Mouse (Mus musculus): ENCODE measurements around the gene Mip. TPM values are rescaled to one million over a fixed set of nuclear protein-coding genes. Genes with fewer than 3 reads are reported as not detected.
"Not testable (repeated sequence)": the region's sequence is repeated elsewhere in the genome, so short reads cannot be mapped to it uniquely, and the experiment has no call there.

Mip gene
- total RNA-seq, 2 experiments from 2014 or later = not detected

- DNase-seq = no peak
- intact Hi-C loops (cut with DNase I) = no loop called here
Measured at GRCm38 (mm10) chr10:128210131-128210530, 15.5 kb upstream of the Mip start.

- peak; percentile 22 to 25 for DNase-seq
- intact Hi-C loops (cut with DNase I) = no loop called here
Measured at GRCm38 (mm10) chr10:128210954-128211353, 14.7 kb upstream of the Mip start.

- intact Hi-C loops (cut with DNase I) = no loop called here
- peak; percentile 92 to 94 for DNase-seq
Measured at GRCm38 (mm10) chr10:128211390-128212108, 14.1 kb upstream of the Mip start, which contains the start of gene Spryd4. Gene Spryd4 (minus strand): TSS chr10:128211807.

DNA sequence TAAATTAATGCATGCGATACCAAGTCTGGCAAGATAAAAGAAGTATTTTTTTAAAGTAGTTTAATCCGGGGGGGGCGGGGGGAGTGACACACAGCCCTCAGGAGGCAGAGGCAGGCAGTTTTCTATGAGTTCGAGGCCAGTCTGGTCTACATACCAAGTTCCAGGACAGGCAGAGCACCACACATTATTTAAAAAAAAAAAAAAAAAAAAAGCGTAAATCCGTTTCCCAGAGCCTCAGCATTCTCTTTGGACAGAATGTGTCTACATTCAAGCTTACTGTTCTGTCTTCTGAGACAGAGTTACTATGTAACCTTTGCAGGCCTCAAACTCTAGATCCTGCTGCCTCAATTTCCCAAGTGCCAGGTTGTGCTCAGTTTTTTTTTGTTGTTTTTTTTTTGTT lies 13.5 kb upstream of the Mip start:
- DNase-seq = no peak
- intact Hi-C loops (cut with DNase I) = no loop called here

- DNase-seq = peak; percentile 70 to 77
- intact Hi-C loops (cut with DNase I) = loop anchor here (1.0 kb wide), 2 partner anchors 19 to 71 kb away; partner anchors contain the start of gene Timeless
Measured at GRCm38 (mm10) chr10:128212871-128213323, 12.7 kb upstream of the Mip start.

DNA sequence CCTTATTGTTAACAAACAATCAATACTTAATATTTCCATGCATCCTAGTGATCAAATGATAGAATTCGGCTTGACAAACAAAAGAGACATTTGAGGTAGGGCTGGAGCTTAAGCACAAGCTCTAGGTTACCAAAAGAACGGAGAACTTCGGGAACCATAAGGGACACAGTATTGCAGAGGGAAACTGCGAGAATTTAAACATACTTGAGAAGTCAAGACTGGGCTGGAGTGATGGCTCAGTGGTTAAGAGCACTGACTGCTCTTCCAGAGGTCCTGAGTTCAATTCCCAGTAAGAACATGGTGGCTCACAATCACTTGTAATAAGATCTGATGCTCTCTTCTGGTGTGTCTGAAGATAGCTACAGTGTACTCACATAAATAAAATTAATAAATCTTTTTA lies 11.5 kb upstream of the Mip start:
- intact Hi-C loops (cut with DNase I); DNase-seq: not testable (repeated sequence)

- intact Hi-C loops (cut with DNase I) = no loop called here
- DNase-seq = no peak
Measured at GRCm38 (mm10) chr10:128214981-128215380, 10.7 kb upstream of the Mip start.

GRCm38 (mm10) chr10:128218387-128219117 lies 7.1 kb upstream of the Mip start:
- no peak for DNase-seq
- intact Hi-C loops (cut with DNase I) = no loop called here

DNA sequence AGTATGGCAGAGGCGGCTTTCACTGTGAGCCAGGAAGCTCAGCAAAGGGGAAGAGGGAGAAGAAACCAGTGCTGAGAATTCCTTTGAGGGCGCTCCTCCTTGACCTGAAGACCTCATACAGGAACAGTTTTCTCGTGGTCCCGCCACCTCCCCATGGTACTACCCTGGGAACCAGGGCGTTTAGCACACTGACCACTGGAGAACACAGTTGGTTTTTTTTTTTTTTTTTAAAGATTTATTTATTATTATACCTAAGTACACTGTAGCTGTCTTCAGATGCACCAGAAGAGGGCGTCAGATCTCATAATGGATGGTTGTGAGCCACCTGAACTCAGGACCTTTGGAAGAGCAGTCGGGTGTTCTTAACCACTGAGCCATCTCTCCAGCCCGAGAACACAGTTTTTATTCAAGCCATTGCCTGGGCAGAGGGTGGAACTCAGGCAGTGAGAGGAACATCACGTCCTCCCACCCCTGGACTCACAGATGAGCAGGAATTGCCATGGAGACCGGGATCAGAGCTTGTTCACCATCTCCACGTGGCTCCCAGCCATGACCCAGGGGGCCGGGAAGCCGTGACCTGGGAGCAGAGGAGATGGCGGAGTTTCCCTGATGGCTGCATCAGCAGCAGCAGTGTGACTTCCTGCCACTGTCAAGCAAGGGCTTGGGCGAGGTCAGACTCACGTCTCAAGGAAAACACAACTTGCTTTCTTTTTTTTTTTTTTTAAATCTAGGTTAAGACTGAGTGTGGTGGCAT lies 3.9 kb upstream of the Mip start:
- intact Hi-C loops (cut with DNase I) = no loop called here
- no peak for DNase-seq

DNA sequence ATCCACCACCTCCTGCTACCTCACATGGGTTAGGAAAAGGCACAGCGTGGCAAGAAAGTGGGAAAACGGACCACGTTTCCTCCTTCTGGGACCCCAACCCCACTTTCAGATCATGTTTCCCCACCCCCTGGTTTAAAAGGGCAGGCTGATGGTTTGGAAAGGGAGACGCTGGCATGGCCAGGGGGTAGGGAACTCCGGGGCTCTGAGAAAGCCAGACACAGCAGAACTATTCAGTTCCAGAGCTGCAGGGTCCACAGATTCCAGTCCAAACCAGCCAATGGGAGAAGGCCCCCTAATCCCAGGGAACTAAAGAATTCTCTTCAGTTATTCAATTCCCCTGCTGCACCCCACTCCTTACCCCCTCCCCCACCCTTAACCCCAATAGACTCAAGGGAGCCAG lies 574 bp upstream of the Mip start:
- DNase-seq = no peak
- intact Hi-C loops (cut with DNase I) = no loop called here

DNA sequence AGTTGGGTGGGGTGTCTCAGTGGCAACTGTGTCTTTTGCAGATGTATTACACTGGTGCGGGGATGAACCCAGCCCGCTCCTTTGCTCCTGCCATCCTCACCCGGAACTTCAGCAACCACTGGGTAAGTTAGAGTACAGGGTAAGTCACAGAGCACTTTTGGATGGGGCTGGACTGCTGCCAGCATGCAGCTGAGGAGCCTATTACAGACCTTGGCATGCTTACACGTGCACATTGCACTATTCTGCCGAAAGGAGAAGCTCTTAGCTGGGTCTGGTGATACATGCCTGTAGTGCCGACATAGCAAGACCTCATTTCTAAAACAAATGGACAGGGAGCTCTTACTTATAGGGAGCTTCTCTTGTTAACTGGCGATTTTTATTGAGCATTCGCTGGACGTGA lies 2.0 kb downstream of the Mip start:
- no peak for DNase-seq
- intact Hi-C loops (cut with DNase I) = no loop called here

- intact Hi-C loops (cut with DNase I) = no loop called here
- no peak for DNase-seq
Measured at GRCm38 (mm10) chr10:128228009-128228408, 2.4 kb downstream of the Mip start.

GRCm38 (mm10) chr10:128230582-128230981 lies 4.9 kb downstream of the Mip start:
- intact Hi-C loops (cut with DNase I) = no loop called here

GRCm38 (mm10) chr10:128231146-128231545 lies 5.5 kb downstream of the Mip start:
- intact Hi-C loops (cut with DNase I) = no loop called here
- no peak for DNase-seq

More at GRCm38 (mm10) chr10:128230582-128230981, 4.9 kb downstream of the Mip start:
- DNase-seq = no peak

- DNase-seq = peak; percentile 92 to 95
- intact Hi-C loops (cut with DNase I) = loop anchor here (1.0 kb wide), 1 partner anchor 19 kb away; no protein-coding TSS in a partner anchor
Measured at GRCm38 (mm10) chr10:128231697-128232419, 6.2 kb downstream of the Mip start, which contains the start of gene Timeless. Gene Timeless (plus strand): TSS chr10:128232065.

DNA sequence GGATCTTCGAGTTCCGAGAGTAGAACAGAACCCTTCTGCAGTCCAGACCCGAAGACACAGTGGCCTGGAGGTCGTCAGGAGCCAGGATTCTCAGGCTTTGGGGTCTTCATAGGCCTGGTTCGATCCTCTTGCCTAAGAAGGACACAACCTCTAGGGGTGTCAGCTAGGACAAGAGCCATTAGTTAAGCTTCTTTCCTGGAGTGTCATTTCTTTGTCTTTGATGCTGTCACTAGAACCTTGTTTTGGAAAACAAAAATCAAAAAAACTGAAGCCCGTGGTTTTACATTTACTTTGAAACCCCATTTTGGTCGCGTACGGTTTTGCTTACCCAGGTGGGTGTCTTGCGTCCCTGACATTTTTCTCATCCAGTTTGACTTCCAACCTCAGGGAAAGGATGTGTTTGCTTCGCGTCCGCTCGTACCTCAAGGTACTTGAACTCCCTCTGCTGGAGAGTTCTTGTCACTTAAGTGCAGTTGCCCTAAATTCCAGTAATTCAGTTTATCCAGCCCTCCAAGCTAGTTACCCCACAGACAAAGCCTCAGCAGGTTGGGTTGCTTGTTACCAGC lies 6.9 kb downstream of the Mip start:
- peak; percentile 73 to 76 for DNase-seq
- intact Hi-C loops (cut with DNase I) = loop anchor here (1.0 kb wide), 1 partner anchor 19 kb away; no protein-coding TSS in a partner anchor

DNA sequence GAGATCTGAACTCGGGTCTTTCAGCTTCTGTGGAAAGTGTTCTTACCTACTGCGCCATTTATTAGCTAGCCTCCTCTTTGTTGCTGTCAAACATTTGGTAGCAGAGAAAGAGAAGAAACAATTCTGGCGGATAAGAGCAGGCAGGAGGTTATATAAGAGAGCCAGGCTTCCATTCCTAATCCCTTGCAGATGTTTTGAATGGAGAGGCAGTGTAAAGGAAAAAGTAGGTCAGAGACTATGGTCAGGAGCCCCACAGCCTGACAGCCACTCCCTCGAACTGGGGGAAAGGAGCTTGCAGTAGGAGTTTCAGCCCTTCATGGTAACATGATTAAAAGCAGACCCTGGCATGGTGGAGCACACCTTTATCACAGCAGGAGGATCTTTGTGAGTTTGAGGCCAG lies 10.7 kb downstream of the Mip start:
- intact Hi-C loops (cut with DNase I) = no loop called here
- no peak for DNase-seq

DNA sequence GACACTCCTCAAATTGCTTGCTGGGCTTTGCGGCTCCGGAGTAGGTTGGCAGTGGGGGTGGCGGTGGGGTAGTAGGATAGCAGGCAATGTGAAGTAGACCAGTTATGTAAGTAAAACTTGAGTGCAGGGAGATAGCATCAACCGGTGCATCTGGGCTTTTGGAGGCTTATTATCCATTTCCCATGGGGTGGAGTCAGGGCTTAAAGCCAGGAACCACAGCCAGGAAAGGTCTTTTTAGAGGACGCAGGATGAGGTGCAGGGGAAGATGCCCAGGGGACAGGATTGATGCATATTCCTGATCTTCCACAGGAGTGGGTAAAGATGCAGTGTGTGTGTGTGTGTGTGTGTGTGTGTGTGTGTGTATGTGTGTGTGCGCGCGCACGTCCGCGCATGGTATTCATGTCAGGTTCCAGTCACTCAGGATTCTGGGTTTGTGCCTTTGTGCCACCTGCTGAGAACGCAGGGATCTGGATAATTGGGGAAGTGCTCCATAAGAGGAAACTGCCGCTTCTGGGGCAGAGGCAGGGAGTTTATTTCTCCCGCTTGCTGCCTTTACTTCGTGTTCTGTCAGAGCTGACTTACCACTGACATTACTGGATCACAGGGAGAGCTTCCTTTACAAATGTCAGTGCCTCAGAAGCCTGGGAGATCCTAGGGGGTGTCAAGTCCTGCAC lies 12.3 kb downstream of the Mip start:
- intact Hi-C loops (cut with DNase I) = no loop called here
- peak; percentile 53 to 60 for DNase-seq

DNA sequence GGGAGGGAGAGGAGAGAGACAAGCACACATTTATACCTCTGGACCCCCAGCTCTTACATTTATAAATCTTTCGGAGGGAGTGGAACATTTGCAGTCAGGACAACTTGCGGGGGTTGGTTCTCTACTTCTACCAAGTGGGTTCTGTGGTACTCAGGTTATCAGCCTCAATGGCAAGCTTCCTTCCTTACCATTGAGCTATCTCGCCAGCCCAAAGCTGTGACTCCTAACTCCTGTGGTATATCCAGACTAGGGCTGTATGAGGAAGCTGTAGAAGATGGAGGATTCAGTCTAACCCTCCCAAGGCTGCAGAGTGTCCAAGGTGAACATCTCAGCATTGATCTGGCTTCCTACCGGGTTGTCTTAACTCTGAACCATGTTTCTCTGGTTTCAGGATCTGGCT lies 13.5 kb downstream of the Mip start:
- intact Hi-C loops (cut with DNase I) = no loop called here
- DNase-seq = no peak
